Mouse (Mus musculus) lung, adult 2 months (tissue): ENCODE results near the gene Cflar.

ENCODE experiments used
- CTCF ChIP-seq: fragments of 200-500 bp; IDR thresholded peaks from 2 replicates; pipeline ENCODE4 v1.5.1; 2011; ENCODE audit warnings: mild to moderate bottlenecking, low read length, control low read depth; ENCODE audit not compliant: insufficient read depth
- POLR2A ChIP-seq: fragments of 200-500 bp; IDR thresholded peaks from 2 replicates; pipeline ENCODE4 v1.6.1; 2011; ENCODE audit warnings: low read depth, mild to moderate bottlenecking, control low read depth, low read length, borderline replicate concordance; ENCODE audit errors: extremely low read depth

- TF ChIP-seq POLR2A (no peak), CTCF (no peak)
These were observed 49.3 kb downstream of the Cflar start for GRCm38 (mm10) chr1:58760581-58760980.
